Mouse (Mus musculus) C2C12 (cell line): ENCODE results near the gene Cryaa.

ENCODE experiments used
- CEBPB ChIP-seq: IDR thresholded peaks from one replicate; pipeline ENCODE4 v1.6.1; 2011; ENCODE audit warnings: low read depth, mild to moderate bottlenecking, control low read depth, moderate library complexity
- CTCF ChIP-seq: IDR thresholded peaks from one replicate; pipeline ENCODE4 v1.5.1; 2011; ENCODE audit not compliant: control insufficient read depth, insufficient read depth, insufficient read length
- MAX ChIP-seq: IDR thresholded peaks from one replicate; pipeline ENCODE4 v1.6.1; 2011; ENCODE audit warnings: mild to moderate bottlenecking, control low read depth
- MYOD1 ChIP-seq: IDR thresholded peaks from one replicate; pipeline ENCODE4 v1.6.1; 2011; ENCODE audit warnings: low read depth; ENCODE audit not compliant: control insufficient read depth, insufficient read length
- USF1 ChIP-seq: IDR thresholded peaks from one replicate; pipeline ENCODE4 v1.6.1; 2011; ENCODE audit warnings: low read depth, mild to moderate bottlenecking, control low read depth, moderate library complexity

GRCm38 (mm10) chr17:31731038-31731437 lies 53.4 kb downstream of the Cryaa start:
- TF ChIP-seq MYOD1: no peak
- TF ChIP-seq MAX: no peak
- no peak for TF ChIP-seq CTCF
- no peak for TF ChIP-seq USF1
- no peak for TF ChIP-seq CEBPB
